Mouse (Mus musculus): ENCODE measurements around the gene Sltm. TPM values are rescaled to one million over a fixed set of nuclear protein-coding genes. Genes with fewer than 3 reads are reported as not detected.

Gene Sltm
- total RNA-seq, 1 experiment from 2014 or later, result 127 TPM

DNA sequence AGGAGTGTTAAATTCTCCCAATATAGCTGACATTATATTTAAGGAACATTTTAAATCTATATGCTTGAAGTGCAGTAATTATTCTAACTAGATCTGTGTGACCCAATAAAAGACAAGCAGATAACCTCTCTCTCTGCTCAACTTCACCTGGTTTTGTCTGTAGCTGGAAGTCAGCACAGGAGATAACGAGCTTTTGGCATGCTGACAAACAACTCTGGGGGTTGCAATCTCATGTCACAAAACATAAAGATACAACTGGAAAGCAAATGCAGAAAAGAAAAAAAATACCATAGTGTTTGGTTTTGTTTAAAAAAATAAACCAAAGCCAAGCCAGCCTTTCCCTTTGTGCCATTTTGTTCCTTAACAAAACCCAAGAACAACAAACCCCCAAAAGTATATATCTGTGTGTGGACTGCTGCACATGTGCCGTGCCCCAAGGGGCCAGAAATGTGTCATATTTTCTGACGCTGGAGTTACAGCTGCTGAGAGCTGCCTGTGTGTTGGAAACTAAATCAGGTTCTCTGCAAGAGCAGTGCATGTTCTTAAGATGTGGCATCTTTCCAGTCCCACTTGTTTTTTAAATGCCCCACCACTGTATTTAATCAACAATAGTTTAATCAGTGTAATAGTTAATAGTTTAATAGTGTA is 68.6 kb downstream of the Sltm start:
- no peak for ATAC-seq (replicated peaks in 1 of 2; ENCODE audit: insufficient read depth in 1 of 2, low FRiP score in 2 of 2, low TSS enrichment in 1 of 2, low read depth in 1 of 2, poor library complexity in 2 of 2, severe bottlenecking in 2 of 2)

DNA sequence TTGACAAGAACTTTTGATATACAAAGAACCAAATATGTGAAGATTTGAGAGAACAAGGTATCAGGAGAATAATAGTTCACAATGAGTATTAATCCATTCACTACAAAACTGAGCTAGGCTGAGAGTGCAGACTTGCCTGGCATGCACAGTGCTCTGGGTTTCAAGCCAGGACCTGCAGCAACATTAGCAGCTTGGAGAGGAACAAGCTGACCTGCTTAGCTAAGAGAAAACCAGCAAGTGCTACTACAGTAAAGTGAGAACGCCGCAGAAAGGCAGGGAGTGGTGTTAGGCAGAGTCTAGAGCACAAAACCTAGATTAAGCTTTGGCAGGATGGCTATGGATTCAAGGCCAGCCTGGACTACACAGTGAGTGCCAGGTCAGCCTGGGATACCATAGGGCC is 87.2 kb downstream of the Sltm start:
- no peak for ATAC-seq (replicated peaks in 1 of 2; ENCODE audit: insufficient read depth in 1 of 2, low FRiP score in 2 of 2, low TSS enrichment in 1 of 2, low read depth in 1 of 2, poor library complexity in 2 of 2, severe bottlenecking in 2 of 2)

DNA sequence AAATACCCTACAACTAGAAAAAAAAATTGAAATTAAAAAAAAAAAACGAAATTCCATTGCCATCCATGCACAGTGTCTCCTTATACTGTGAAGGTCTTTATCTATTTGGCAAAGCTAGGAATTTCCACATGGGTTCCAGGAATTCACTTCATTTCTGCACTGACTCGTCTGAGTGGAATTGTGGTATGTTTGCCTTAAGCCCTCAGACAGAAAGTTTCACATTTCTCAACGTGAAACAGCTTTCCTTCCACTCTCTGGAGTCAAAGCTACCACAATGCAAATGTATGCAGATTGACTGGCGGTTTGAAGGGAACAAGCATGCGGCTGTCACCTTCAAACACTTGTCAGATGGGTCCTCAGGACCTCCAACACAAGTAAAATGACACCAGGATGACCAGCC is 89.1 kb downstream of the Sltm start:
- no peak for ATAC-seq (replicated peaks in 1 of 2; ENCODE audit: insufficient read depth in 1 of 2, low FRiP score in 2 of 2, low TSS enrichment in 1 of 2, low read depth in 1 of 2, poor library complexity in 2 of 2, severe bottlenecking in 2 of 2)

DNA sequence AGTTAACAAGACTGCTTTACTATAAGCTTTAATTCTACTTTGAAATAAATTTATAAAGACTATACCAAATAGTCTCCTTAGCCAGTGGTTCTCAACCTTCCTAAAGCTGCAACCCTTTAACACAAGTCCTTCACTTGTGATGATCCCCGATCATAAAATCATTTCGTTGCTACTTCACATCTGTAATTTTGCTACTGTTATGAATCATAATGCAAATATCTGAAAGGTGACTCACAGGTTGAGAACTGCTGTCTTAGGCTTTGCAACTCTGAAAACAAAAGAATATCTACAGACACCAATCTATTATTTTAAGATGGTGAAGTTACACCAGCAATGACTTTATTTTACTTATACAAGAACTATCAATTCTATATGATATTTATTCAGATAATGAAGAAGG is 94.2 kb downstream of the Sltm start:
- ATAC-seq (replicated peaks in 1 of 2; ENCODE audit: insufficient read depth in 1 of 2, low FRiP score in 2 of 2, low TSS enrichment in 1 of 2, low read depth in 1 of 2, poor library complexity in 2 of 2, severe bottlenecking in 2 of 2), result no peak

Other genes starting within 250 kb of the Sltm start
- 61.5 and 68.2 TPM in 2 replicates for gene Ccnb2, start 121.2 kb upstream of the Sltm start, total RNA-seq (2017)
- gene Rnf111, start 39.0 kb upstream of the Sltm start, total RNA-seq (2017), result 34.8 and 43.2 TPM in 2 replicates
- 0.13 TPM in 1 of 2 replicates, not detected in the other for gene Gm10642, start 113.5 kb downstream of the Sltm start, total RNA-seq (2017)
- 17.7 and 17.9 TPM in 2 replicates for gene Mindy2, start 114.4 kb downstream of the Sltm start, total RNA-seq (2017)
- gene Adam10, start 136.2 kb downstream of the Sltm start, total RNA-seq (2017), result 74.7 and 78.4 TPM in 2 replicates

Data from hematopoietic stem cell, adult 5-6 weeks (primary cell).